Mouse (Mus musculus): ENCODE measurements at regions not wholly inside any gene's neighbourhood (a gene's known extent, or its start where the extent isn't known, plus 50 kb on each side); places are given as distances from the start of the nearest gene placed in this dataset.

- H3K4me2 ChIP-seq = no peak overlapping the region
- no peaks in the 10 kb centered on the region for H3K27me3 ChIP-seq
- H3K4me3 ChIP-seq = no peak overlapping the region
- no peak overlapping the region for H3K9ac ChIP-seq
- 69% methylated on average over 8 of the region's 8 CpGs for WGBS
- no peaks in the 10 kb centered on the region for H3K4me1 ChIP-seq
- H3K36me3 ChIP-seq = no peaks in the 10 kb centered on the region
- H3K9me3 ChIP-seq = no peaks in the 10 kb centered on the region
- no peak overlapping the region for H3K27ac ChIP-seq
- no peak for ATAC-seq (ENCODE audit: insufficient number of reproducible peaks, low FRiP score, low TSS enrichment, low read depth)
Observed at GRCm38 (mm10) chr7:68906771-68907395, 157.8 kb upstream of the Arrdc4 start.

- Histone ChIP-seq H3K9me3 (no peaks in the 10 kb centered on the region), H3K27ac (no peak overlapping the region), H3K4me3 (no peak overlapping the region), H3K4me1 (no peaks in the 10 kb centered on the region), H3K36me3 (no peaks in the 10 kb centered on the region), H3K27me3 (no peaks in the 10 kb centered on the region), H3K4me2 (no peak overlapping the region), H3K9ac (no peak overlapping the region)
- ATAC-seq (ENCODE audit: insufficient number of reproducible peaks, low FRiP score, low TSS enrichment, low read depth) = no peak
- 89% methylated on average over 4 of the region's 4 CpGs for WGBS
Observed at GRCm38 (mm10) chr7:68905793-68906192, 156.8 kb upstream of the Arrdc4 start.

- Histone ChIP-seq H3K4me3 (no peak overlapping the region), H3K4me1 (no peaks in the 10 kb centered on the region), H3K4me2 (no peak overlapping the region), H3K36me3 (no peaks in the 10 kb centered on the region), H3K9me3 (no peaks in the 10 kb centered on the region), H3K27me3 (no peaks in the 10 kb centered on the region), H3K9ac (no peak overlapping the region), H3K27ac (no peak overlapping the region)
- ATAC-seq (ENCODE audit: insufficient number of reproducible peaks, low FRiP score, low TSS enrichment, low read depth) = no peak
Observed at GRCm38 (mm10) chr7:68886173-68886572, 137.1 kb upstream of the Arrdc4 start.

GRCm38 (mm10) chr7:68873008-68873407 is 124.0 kb upstream of the Arrdc4 start:
- Histone ChIP-seq H3K4me1 (no peaks in the 10 kb centered on the region), H3K4me2 (no peak overlapping the region), H3K4me3 (no peak overlapping the region), H3K27me3 (no peaks in the 10 kb centered on the region), H3K27ac (no peak overlapping the region), H3K9ac (no peak overlapping the region), H3K9me3 (no peaks in the 10 kb centered on the region), H3K36me3 (no peaks in the 10 kb centered on the region)
- 48% methylated on average over 5 of the region's 5 CpGs for WGBS
- ATAC-seq (ENCODE audit: insufficient number of reproducible peaks, low FRiP score, low TSS enrichment, low read depth) = no peak

- no peaks in the 10 kb centered on the region for H3K36me3 ChIP-seq
- no peak overlapping the region for H3K4me3 ChIP-seq
- no peak overlapping the region for H3K9ac ChIP-seq
- no peak overlapping the region for H3K27ac ChIP-seq
- no peak overlapping the region for H3K4me2 ChIP-seq
- H3K9me3 ChIP-seq = no peaks in the 10 kb centered on the region
- no peaks in the 10 kb centered on the region for H3K27me3 ChIP-seq
- WGBS = 24% methylated on average over 7 of the region's 7 CpGs
- no peak for ATAC-seq (ENCODE audit: insufficient number of reproducible peaks, low FRiP score, low TSS enrichment, low read depth)
- no peaks in the 10 kb centered on the region for H3K4me1 ChIP-seq
Observed at GRCm38 (mm10) chr7:68864322-68865031, 115.4 kb upstream of the Arrdc4 start.

- Histone ChIP-seq H3K4me3 (no peak overlapping the region), H3K27ac (no peak overlapping the region), H3K36me3 (no peaks in the 10 kb centered on the region), H3K9me3 (no peaks in the 10 kb centered on the region), H3K9ac (no peak overlapping the region), H3K4me2 (no peak overlapping the region), H3K27me3 (no peaks in the 10 kb centered on the region), H3K4me1 (no peaks in the 10 kb centered on the region)
- WGBS = 40% methylated on average over 2 of the region's 2 CpGs
- no peak for ATAC-seq (ENCODE audit: insufficient number of reproducible peaks, low FRiP score, low TSS enrichment, low read depth)
Observed at GRCm38 (mm10) chr7:68858471-68859210, 109.6 kb upstream of the Arrdc4 start.

GRCm38 (mm10) chr7:68851981-68852575 is 103.0 kb upstream of the Arrdc4 start:
- Histone ChIP-seq H3K36me3 (no peaks in the 10 kb centered on the region), H3K9ac (no peak overlapping the region), H3K4me1 (no peaks in the 10 kb centered on the region), H3K9me3 (no peaks in the 10 kb centered on the region), H3K27me3 (0 out of 2 replicates have a peak, but pooled peaks cover 3% of the 10 kb centered on the region), H3K4me2 (no peak overlapping the region), H3K27ac (no peak overlapping the region), H3K4me3 (no peak overlapping the region)
- no peak for ATAC-seq (ENCODE audit: insufficient number of reproducible peaks, low FRiP score, low TSS enrichment, low read depth)
- 52% methylated on average over 3 of the region's 3 CpGs for WGBS

- 40% methylated on average over 7 of the region's 7 CpGs for WGBS
- Histone ChIP-seq H3K9me3 (no peaks in the 10 kb centered on the region), H3K27ac (no peak overlapping the region), H3K27me3 (no peaks in the 10 kb centered on the region), H3K36me3 (no peaks in the 10 kb centered on the region), H3K4me3 (no peak overlapping the region), H3K4me1 (no peaks in the 10 kb centered on the region), H3K9ac (no peak overlapping the region), H3K4me2 (no peak overlapping the region)
- no peak for ATAC-seq (ENCODE audit: insufficient number of reproducible peaks, low FRiP score, low TSS enrichment, low read depth)
Observed at GRCm38 (mm10) chr7:68844606-68845005, 95.6 kb upstream of the Arrdc4 start.

GRCm38 (mm10) chr7:68843374-68843773 is 94.3 kb upstream of the Arrdc4 start:
- Histone ChIP-seq H3K9me3 (no peaks in the 10 kb centered on the region), H3K36me3 (no peaks in the 10 kb centered on the region), H3K4me2 (no peak overlapping the region), H3K4me1 (no peaks in the 10 kb centered on the region), H3K27me3 (no peaks in the 10 kb centered on the region), H3K27ac (no peak overlapping the region), H3K9ac (no peak overlapping the region), H3K4me3 (no peak overlapping the region)
- 40% methylated on average over 4 of the region's 4 CpGs for WGBS
- ATAC-seq (ENCODE audit: insufficient number of reproducible peaks, low FRiP score, low TSS enrichment, low read depth) = no peak

- H3K9ac ChIP-seq = no peak overlapping the region
- no peak for ATAC-seq (ENCODE audit: insufficient number of reproducible peaks, low FRiP score, low TSS enrichment, low read depth)
Observed at GRCm38 (mm10) chr7:68833977-68834791, 85.1 kb upstream of the Arrdc4 start.

GRCm38 (mm10) chr7:68833517-68833916 is 84.5 kb upstream of the Arrdc4 start:
- H3K4me1 ChIP-seq = no peaks in the 10 kb centered on the region
- ATAC-seq (ENCODE audit: insufficient number of reproducible peaks, low FRiP score, low TSS enrichment, low read depth) = no peak
- no peak overlapping the region for H3K27ac ChIP-seq
- WGBS = 83% methylated on average over 7 of the region's 7 CpGs
- no peak overlapping the region for H3K9ac ChIP-seq
- no peak overlapping the region for H3K4me2 ChIP-seq
- no peak overlapping the region for H3K4me3 ChIP-seq
- H3K27me3 ChIP-seq = 0 out of 2 replicates have a peak, but pooled peaks cover 5% of the 10 kb centered on the region
- no peaks in the 10 kb centered on the region for H3K9me3 ChIP-seq
- no peaks in the 10 kb centered on the region for H3K36me3 ChIP-seq

More at GRCm38 (mm10) chr7:68833977-68834791, 85.1 kb upstream of the Arrdc4 start:
- Histone ChIP-seq H3K27me3 (0 out of 2 replicates have a peak, but pooled peaks cover 5% of the 10 kb centered on the region), H3K4me2 (no peak overlapping the region), H3K9me3 (no peaks in the 10 kb centered on the region), H3K4me1 (no peaks in the 10 kb centered on the region), H3K36me3 (no peaks in the 10 kb centered on the region), H3K4me3 (no peak overlapping the region), H3K27ac (no peak overlapping the region)
- 47% methylated on average over 10 of the region's 10 CpGs for WGBS

All from limb, embryonic 15.5 days (tissue).